Mouse (Mus musculus): ENCODE results near the gene Depdc5.
"Not testable (repeated sequence)": the region's sequence is repeated elsewhere in the genome, so short reads cannot be mapped to it uniquely, and the experiment has no call there.

The Depdc5 gene

GRCm38 (mm10) chr5:33032036-33032773, 168.7 kb downstream of the Depdc5 start:
- DNase-seq (ENCODE audit: low read depth), result no peak

- DNase-seq (ENCODE audit: low read depth), result peak; percentile 77
Measured at GRCm38 (mm10) chr5:33033121-33033520, 169.6 kb downstream of the Depdc5 start.

- not testable (repeated sequence) for DNase-seq (ENCODE audit: low read depth)
Measured at GRCm38 (mm10) chr5:33033633-33034032, 170.1 kb downstream of the Depdc5 start.

- DNase-seq (ENCODE audit: low read depth), result no peak
Measured at GRCm38 (mm10) chr5:33034100-33034499, 170.6 kb downstream of the Depdc5 start.

GRCm38 (mm10) chr5:33034916-33035315, 171.4 kb downstream of the Depdc5 start:
- no peak for DNase-seq (ENCODE audit: low read depth)

- DNase-seq (ENCODE audit: low read depth), result no peak
Measured at GRCm38 (mm10) chr5:33038656-33039509, 175.4 kb downstream of the Depdc5 start.

- no peak for DNase-seq (ENCODE audit: low read depth)
Measured at GRCm38 (mm10) chr5:33039510-33039911, 176.0 kb downstream of the Depdc5 start.

- DNase-seq (ENCODE audit: low read depth), result not testable (repeated sequence)
Measured at GRCm38 (mm10) chr5:33040735-33041134, 177.2 kb downstream of the Depdc5 start.

- DNase-seq (ENCODE audit: low read depth), result no peak
Measured at GRCm38 (mm10) chr5:33043397-33043796, 179.9 kb downstream of the Depdc5 start.

Measured in c-Kit-positive CD71-negative TER-119-negative erythroid progenitor cells, embryonic 14.5 days (primary cell).